Mouse (Mus musculus): ENCODE measurements at regions not wholly inside any gene's neighbourhood (a gene's known extent, or its start where the extent isn't known, plus 50 kb on each side); places are given as distances from the start of the nearest gene placed in this dataset.

DNA sequence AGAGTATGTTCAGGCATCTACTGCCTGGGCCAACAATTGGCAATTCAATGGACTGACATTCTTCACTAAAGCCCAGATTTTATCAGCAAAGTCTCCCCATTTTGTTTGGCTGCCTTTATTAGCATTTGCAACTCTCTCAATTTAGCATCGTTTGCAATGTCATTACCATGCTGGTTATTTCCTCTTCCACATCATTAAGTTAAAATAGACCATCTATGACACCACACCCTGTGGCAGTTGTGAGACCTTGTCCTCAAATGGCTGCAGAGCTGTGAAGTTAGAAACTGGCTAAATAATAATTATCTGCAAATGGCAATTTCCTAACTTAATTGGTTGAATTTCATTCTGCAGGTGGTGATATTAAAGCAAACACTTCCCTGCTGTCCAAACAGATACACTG, 381.8 kb downstream of the H2al1n start:
- Histone ChIP-seq H3K9me3 (ENCODE audit: control insufficient read depth, low read depth, low read length) (no peaks in the 10 kb centered on the region), H3K4me3 (ENCODE audit: low read depth, low read length) (no peak overlapping the region), H3K27me3 (ENCODE audit: control insufficient read depth, insufficient read depth, low read length) (no peaks in the 10 kb centered on the region), H3K36me3 (ENCODE audit: control insufficient read depth, insufficient read depth, low read length) (no peaks in the 10 kb centered on the region), H3K4me1 (ENCODE audit: control insufficient read depth, insufficient read depth, low read length) (no peaks in the 10 kb centered on the region), H3K27ac (ENCODE audit: low read length) (no peak overlapping the region), H3K4me2 (replicated peaks; ENCODE audit: low read depth, low read length) (no peak overlapping the region), H3K9ac (replicated peaks; ENCODE audit: low read depth, low read length) (no peak overlapping the region)
- ATAC-seq (ENCODE audit: insufficient number of reproducible peaks, insufficient read depth, low FRiP score, low read depth): no peak
- 58% methylated on average over 1 of the region's 1 CpGs for WGBS

DNA sequence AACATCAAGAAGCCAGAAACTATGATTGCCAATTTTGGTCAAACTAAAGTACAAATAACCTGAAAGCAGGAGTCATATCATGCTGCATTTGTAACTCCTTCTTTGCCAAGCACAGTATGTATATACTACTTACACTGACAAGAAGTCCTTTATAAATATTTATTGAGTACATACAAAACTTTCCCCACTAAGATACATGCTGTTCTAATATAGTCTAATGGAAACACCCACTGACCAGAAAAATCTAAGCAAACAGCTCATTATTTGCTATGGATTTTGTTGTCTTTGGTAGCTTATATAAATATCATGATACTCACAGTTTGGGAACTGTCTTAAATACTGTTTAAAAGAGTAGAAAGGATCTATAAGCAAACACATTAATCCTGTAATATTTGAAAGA, 385.9 kb downstream of the H2al1n start:
- Histone ChIP-seq H3K4me1 (ENCODE audit: control insufficient read depth, insufficient read depth, low read length) (no peaks in the 10 kb centered on the region), H3K4me3 (ENCODE audit: low read depth, low read length) (no peak overlapping the region), H3K9me3 (ENCODE audit: control insufficient read depth, low read depth, low read length) (no peaks in the 10 kb centered on the region), H3K27me3 (ENCODE audit: control insufficient read depth, insufficient read depth, low read length) (no peaks in the 10 kb centered on the region), H3K4me2 (replicated peaks; ENCODE audit: low read depth, low read length) (no peak overlapping the region), H3K27ac (ENCODE audit: low read length) (no peak overlapping the region), H3K9ac (replicated peaks; ENCODE audit: low read depth, low read length) (no peak overlapping the region), H3K36me3 (ENCODE audit: control insufficient read depth, insufficient read depth, low read length) (no peaks in the 10 kb centered on the region)
- no peak for ATAC-seq (ENCODE audit: insufficient number of reproducible peaks, insufficient read depth, low FRiP score, low read depth)

DNA sequence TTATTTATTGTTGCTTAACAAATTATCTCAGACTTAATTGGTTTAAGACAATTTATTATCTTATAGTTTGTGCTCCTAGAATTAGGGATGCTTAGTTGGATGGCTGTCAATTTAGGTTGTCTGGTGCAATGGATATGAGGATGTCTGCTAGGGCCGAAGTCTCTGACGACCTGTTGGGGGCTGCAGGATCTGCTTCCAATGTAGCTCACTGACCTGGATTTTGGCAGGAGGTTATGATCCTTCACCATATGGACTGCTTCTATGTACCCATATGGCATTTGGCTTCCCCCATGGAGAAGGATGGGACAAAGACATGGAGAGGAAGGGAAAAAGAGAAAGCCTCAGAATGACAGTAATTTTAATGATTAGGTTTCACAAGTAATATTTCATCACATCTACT, 391.0 kb downstream of the H2al1n start:
- H3K4me1 ChIP-seq (ENCODE audit: control insufficient read depth, insufficient read depth, low read length): no peaks in the 10 kb centered on the region

DNA sequence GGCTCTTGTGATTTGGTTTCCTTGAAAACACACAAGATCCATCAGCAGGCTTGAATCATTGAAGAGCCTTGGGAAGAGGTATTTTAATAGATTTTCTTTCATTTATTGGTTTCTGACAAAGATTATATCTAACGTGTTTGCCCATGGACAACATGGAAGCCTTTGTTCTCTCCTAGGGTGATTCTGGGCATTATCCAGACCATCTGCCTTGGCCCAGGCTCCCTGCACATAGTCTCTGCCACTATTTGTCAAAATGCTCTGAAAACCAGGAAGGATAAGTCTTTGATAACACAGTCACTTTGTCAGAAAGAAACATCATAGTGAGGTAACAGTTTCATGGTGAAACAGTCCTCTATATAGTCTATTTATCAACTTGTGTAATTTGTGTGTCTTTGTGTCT, 398.2 kb downstream of the H2al1n start:
- H3K36me3 ChIP-seq (ENCODE audit: control insufficient read depth, insufficient read depth, low read length): no peaks in the 10 kb centered on the region
- no peak overlapping the region for H3K4me2 ChIP-seq (replicated peaks; ENCODE audit: low read depth, low read length)
- WGBS: 84% methylated on average over 1 of the region's 1 CpGs
- H3K9me3 ChIP-seq (ENCODE audit: control insufficient read depth, low read depth, low read length): no peaks in the 10 kb centered on the region
- H3K9ac ChIP-seq (replicated peaks; ENCODE audit: low read depth, low read length): no peak overlapping the region
- no peaks in the 10 kb centered on the region for H3K4me1 ChIP-seq (ENCODE audit: control insufficient read depth, insufficient read depth, low read length)
- H3K27ac ChIP-seq (ENCODE audit: low read length): no peak overlapping the region
- no peak overlapping the region for H3K4me3 ChIP-seq (ENCODE audit: low read depth, low read length)
- ATAC-seq (ENCODE audit: insufficient number of reproducible peaks, insufficient read depth, low FRiP score, low read depth): no peak
- H3K27me3 ChIP-seq (ENCODE audit: control insufficient read depth, insufficient read depth, low read length): no peaks in the 10 kb centered on the region

More for the DNA sequence above, 391.0 kb downstream of the H2al1n start:
- Histone ChIP-seq H3K27me3 (ENCODE audit: control insufficient read depth, insufficient read depth, low read length) (no peaks in the 10 kb centered on the region), H3K36me3 (ENCODE audit: control insufficient read depth, insufficient read depth, low read length) (no peaks in the 10 kb centered on the region), H3K9ac (replicated peaks; ENCODE audit: low read depth, low read length) (no peak overlapping the region), H3K27ac (ENCODE audit: low read length) (no peak overlapping the region), H3K4me2 (replicated peaks; ENCODE audit: low read depth, low read length) (no peak overlapping the region), H3K4me3 (ENCODE audit: low read depth, low read length) (no peak overlapping the region), H3K9me3 (ENCODE audit: control insufficient read depth, low read depth, low read length) (no peaks in the 10 kb centered on the region)
- WGBS: 71% methylated on average over 2 of the region's 2 CpGs
- no peak for ATAC-seq (ENCODE audit: insufficient number of reproducible peaks, insufficient read depth, low FRiP score, low read depth)

DNA sequence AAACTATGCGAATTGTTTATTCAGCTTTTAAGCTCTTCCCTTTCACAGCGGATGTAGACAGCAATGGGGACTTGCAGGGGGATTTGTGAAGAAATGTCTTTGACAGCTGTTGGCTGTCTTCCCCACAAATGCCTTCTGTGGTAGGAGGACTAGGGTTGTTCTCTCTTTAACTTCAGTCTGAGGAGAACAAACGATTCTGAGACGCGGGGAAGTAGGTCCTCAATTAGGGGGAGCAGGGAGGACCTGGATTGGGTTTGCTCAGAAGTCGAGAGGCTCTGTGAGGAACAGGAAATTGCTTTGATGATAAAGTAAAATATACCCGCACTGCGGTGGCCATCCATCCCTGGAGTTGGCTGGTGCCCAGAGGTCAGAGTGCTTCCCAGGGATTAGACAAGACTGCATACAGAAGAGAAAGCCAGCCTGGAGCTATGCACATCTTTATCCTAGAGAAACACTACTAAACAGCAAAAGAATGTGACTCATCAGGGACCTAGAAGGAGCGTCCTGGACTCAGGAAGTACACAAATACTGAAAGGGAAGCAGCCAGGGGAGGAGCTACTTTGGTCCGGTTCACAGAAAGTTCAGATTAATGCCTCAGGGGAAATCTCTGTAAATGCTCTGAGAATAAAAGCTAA, 417.4 kb downstream of the H2al1n start:
- H3K4me2 ChIP-seq (replicated peaks; ENCODE audit: low read depth, low read length): no peak overlapping the region
- no peak overlapping the region for H3K9ac ChIP-seq (replicated peaks; ENCODE audit: low read depth, low read length)
- H3K27ac ChIP-seq (ENCODE audit: low read length): peak overlapping the region; percentile 48
- 29% methylated on average over 10 of the region's 10 CpGs for WGBS
- no peak overlapping the region for H3K4me3 ChIP-seq (ENCODE audit: low read depth, low read length)
- H3K4me1 ChIP-seq (ENCODE audit: control insufficient read depth, insufficient read depth, low read length): no peaks in the 10 kb centered on the region
- H3K27me3 ChIP-seq (ENCODE audit: control insufficient read depth, insufficient read depth, low read length): no peaks in the 10 kb centered on the region
- H3K9me3 ChIP-seq (ENCODE audit: control insufficient read depth, low read depth, low read length): no peaks in the 10 kb centered on the region
- no peaks in the 10 kb centered on the region for H3K36me3 ChIP-seq (ENCODE audit: control insufficient read depth, insufficient read depth, low read length)
- ATAC-seq (ENCODE audit: insufficient number of reproducible peaks, insufficient read depth, low FRiP score, low read depth): peak; percentile 83; the same call in 1 of the 2 replicates

DNA sequence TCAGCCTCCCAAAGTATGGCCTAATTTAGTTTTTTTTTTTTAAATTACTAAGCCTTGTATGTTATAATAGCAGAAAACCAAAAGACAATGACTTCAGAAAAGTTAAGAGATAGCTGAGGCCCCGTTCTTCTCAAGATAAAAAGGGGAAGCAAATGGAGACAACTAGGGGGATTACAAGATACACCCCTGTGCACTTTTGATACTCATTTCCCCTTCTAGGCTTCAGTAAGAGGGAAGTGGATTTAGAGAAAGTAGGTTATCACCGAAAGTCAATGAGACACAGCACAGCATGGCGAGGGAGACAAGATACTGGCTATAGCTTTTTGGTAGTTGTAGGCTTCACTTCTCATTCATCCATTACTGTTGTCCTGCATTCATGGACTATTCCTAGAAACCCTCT, 428.4 kb downstream of the H2al1n start:
- no peak for ATAC-seq (ENCODE audit: insufficient number of reproducible peaks, insufficient read depth, low FRiP score, low read depth)
- H3K36me3 ChIP-seq (ENCODE audit: control insufficient read depth, insufficient read depth, low read length): no peaks in the 10 kb centered on the region
- no peak overlapping the region for H3K4me2 ChIP-seq (replicated peaks; ENCODE audit: low read depth, low read length)
- H3K27me3 ChIP-seq (ENCODE audit: control insufficient read depth, insufficient read depth, low read length): no peaks in the 10 kb centered on the region
- no peak overlapping the region for H3K27ac ChIP-seq (ENCODE audit: low read length)
- H3K9ac ChIP-seq (replicated peaks; ENCODE audit: low read depth, low read length): no peak overlapping the region
- H3K4me3 ChIP-seq (ENCODE audit: low read depth, low read length): no peak overlapping the region
- WGBS: 93% methylated on average over 3 of the region's 3 CpGs
- H3K9me3 ChIP-seq (ENCODE audit: control insufficient read depth, low read depth, low read length): no peaks in the 10 kb centered on the region
- H3K4me1 ChIP-seq (ENCODE audit: control insufficient read depth, insufficient read depth, low read length): no peaks in the 10 kb centered on the region

DNA sequence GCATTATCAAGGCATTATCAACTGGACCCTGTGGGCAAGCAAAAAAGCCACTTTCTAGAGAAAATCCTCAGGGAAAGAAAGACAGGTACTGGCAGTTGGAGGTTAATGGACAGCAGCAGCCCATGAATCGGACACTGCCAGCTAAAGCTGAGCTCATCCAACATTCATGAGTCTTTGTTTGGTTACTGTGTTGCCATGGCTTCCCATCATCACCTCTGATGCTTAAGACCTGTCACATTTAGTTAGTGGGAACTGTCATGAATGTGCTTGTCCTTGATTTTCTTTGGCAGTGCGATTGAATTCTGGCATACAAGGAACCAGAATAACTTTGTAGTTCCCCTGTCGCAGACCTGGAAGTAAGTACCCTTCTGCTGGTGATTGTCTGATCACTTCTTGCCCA, 453.9 kb downstream of the H2al1n start:
- Histone ChIP-seq H3K27ac (ENCODE audit: low read length) (no peak overlapping the region), H3K4me2 (replicated peaks; ENCODE audit: low read depth, low read length) (no peak overlapping the region), H3K36me3 (ENCODE audit: control insufficient read depth, insufficient read depth, low read length) (no peaks in the 10 kb centered on the region), H3K9ac (replicated peaks; ENCODE audit: low read depth, low read length) (no peak overlapping the region), H3K9me3 (ENCODE audit: control insufficient read depth, low read depth, low read length) (no peaks in the 10 kb centered on the region), H3K4me1 (ENCODE audit: control insufficient read depth, insufficient read depth, low read length) (no peaks in the 10 kb centered on the region), H3K4me3 (ENCODE audit: low read depth, low read length) (no peak overlapping the region), H3K27me3 (ENCODE audit: control insufficient read depth, insufficient read depth, low read length) (no peaks in the 10 kb centered on the region)
- no peak for ATAC-seq (ENCODE audit: insufficient number of reproducible peaks, insufficient read depth, low FRiP score, low read depth)
- WGBS: 70% methylated on average over 3 of the region's 3 CpGs

DNA sequence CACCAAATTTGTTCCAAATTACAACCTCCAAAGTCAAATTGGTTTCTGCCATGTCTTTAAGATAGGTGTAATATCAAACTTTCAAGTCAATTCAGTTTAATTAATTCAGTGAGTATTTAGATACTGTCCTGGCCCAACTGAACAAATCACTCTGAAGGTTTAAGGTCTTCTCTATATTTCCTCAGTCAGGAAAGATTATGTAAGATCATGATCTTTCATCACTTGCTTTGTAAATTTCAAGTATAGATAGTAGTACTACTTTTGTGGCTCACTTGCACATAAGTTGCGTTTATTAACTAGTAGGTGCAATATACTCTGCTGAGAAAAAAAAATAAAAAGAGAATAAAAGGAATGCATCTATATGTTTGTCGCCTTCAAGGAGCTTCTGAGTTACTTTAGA, 485.4 kb downstream of the H2al1n start:
- no peaks in the 10 kb centered on the region for H3K4me1 ChIP-seq (ENCODE audit: control insufficient read depth, insufficient read depth, low read length)
- no peaks in the 10 kb centered on the region for H3K9me3 ChIP-seq (ENCODE audit: control insufficient read depth, low read depth, low read length)
- no peak overlapping the region for H3K9ac ChIP-seq (replicated peaks; ENCODE audit: low read depth, low read length)
- no peak overlapping the region for H3K27ac ChIP-seq (ENCODE audit: low read length)
- H3K4me2 ChIP-seq (replicated peaks; ENCODE audit: low read depth, low read length): no peak overlapping the region
- H3K4me3 ChIP-seq (ENCODE audit: low read depth, low read length): no peak overlapping the region
- no peaks in the 10 kb centered on the region for H3K27me3 ChIP-seq (ENCODE audit: control insufficient read depth, insufficient read depth, low read length)
- WGBS: 89% methylated on average over 2 of the region's 2 CpGs
- H3K36me3 ChIP-seq (ENCODE audit: control insufficient read depth, insufficient read depth, low read length): no peaks in the 10 kb centered on the region
- ATAC-seq (ENCODE audit: insufficient number of reproducible peaks, insufficient read depth, low FRiP score, low read depth): no peak

DNA sequence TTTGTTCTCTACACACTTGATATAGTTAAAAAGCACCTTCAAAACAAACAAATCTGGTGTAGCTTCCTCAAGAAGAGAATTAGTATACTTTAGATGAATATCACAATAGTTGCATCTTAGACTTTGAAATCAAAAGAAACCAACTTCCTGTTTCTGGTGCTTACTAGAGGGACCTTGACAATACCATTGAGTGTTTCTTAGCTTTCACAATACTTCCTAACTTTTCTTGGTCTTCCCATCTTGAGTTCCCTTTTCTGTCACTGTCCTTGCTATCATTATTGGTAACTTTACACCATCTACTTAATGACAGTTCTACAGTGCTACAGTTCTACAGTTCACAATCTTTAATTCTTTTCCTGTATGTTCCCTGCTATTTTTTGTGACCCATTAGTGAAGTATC, 528.1 kb downstream of the H2al1n start:
- Histone ChIP-seq H3K4me1 (ENCODE audit: control insufficient read depth, insufficient read depth, low read length) (no peaks in the 10 kb centered on the region), H3K4me3 (ENCODE audit: low read depth, low read length) (no peak overlapping the region), H3K4me2 (replicated peaks; ENCODE audit: low read depth, low read length) (no peak overlapping the region), H3K36me3 (ENCODE audit: control insufficient read depth, insufficient read depth, low read length) (no peaks in the 10 kb centered on the region), H3K27ac (ENCODE audit: low read length) (no peak overlapping the region), H3K9me3 (ENCODE audit: control insufficient read depth, low read depth, low read length) (no peaks in the 10 kb centered on the region), H3K27me3 (ENCODE audit: control insufficient read depth, insufficient read depth, low read length) (no peaks in the 10 kb centered on the region), H3K9ac (replicated peaks; ENCODE audit: low read depth, low read length) (no peak overlapping the region)
- ATAC-seq (ENCODE audit: insufficient number of reproducible peaks, insufficient read depth, low FRiP score, low read depth): no peak

All from stomach, embryonic 14.5 days (tissue).